Mouse (Mus musculus): ENCODE data around the gene Fam227a. TPM values are rescaled to one million over a fixed set of nuclear protein-coding genes. Genes with fewer than 3 reads are reported as not detected.
"Not testable (repeated sequence)": the region's sequence is repeated elsewhere in the genome, so short reads cannot be mapped to it uniquely, and the experiment has no call there.

Gene Fam227a
- total and polyA plus RNA-seq, 2 experiments from 2014 or later, result 2.8 to 12.1 TPM

- Histone ChIP-seq H3K9ac (replicated peaks; ENCODE audit: low read length, poor library complexity, severe bottlenecking) (no peak overlapping the region), H3K36me3 (ENCODE audit: insufficient read depth, low read length) (no peaks in the 10 kb centered on the region), H3K27me3 (ENCODE audit: insufficient read depth, low read length) (no peaks in the 10 kb centered on the region), H3K4me1 (ENCODE audit: insufficient read depth, low read length) (peaks cover 29% of the 10 kb centered on the region), H3K4me2 (ENCODE audit: low read depth, low read length, poor library complexity, severe bottlenecking) (no peak overlapping the region), H3K27ac (ENCODE audit: low read depth, low read length) (no peak overlapping the region), H3K9me3 (ENCODE audit: low read length) (no peaks in the 10 kb centered on the region), H3K4me3 (ENCODE audit: low read depth, low read length) (no peak overlapping the region)
- WGBS, result 88% methylated on average over 4 of the region's 4 CpGs
- ATAC-seq (ENCODE audit: low FRiP score) (no peak), DNase-seq (ENCODE audit: low spot score) (no peak)
- TF ChIP-seq CTCF (IDR thresholded peaks at IDR 0.05), result no peak
These were observed 23.2 kb upstream of the Fam227a start for GRCm38 (mm10) chr15:79681973-79682372.

GRCm38 (mm10) chr15:79677936-79678335 lies 19.2 kb upstream of the Fam227a start:
- Histone ChIP-seq H3K36me3 (ENCODE audit: insufficient read depth, low read length) (peaks cover 29% of the 10 kb centered on the region; the same call in 1 of the 2 replicates), H3K9ac (replicated peaks; ENCODE audit: low read length, poor library complexity, severe bottlenecking) (no peak overlapping the region), H3K4me3 (ENCODE audit: low read depth, low read length) (no peak overlapping the region), H3K27me3 (ENCODE audit: insufficient read depth, low read length) (no peaks in the 10 kb centered on the region), H3K4me2 (ENCODE audit: low read depth, low read length, poor library complexity, severe bottlenecking) (no peak overlapping the region), H3K9me3 (ENCODE audit: low read length) (no peaks in the 10 kb centered on the region), H3K27ac (ENCODE audit: low read depth, low read length) (no peak overlapping the region), H3K4me1 (ENCODE audit: insufficient read depth, low read length) (no peaks in the 10 kb centered on the region)
- WGBS, result 91% methylated on average over 2 of the region's 2 CpGs
- DNase-seq (ENCODE audit: low spot score), result no peak
- no peak for ATAC-seq (ENCODE audit: low FRiP score)
- no peak for TF ChIP-seq CTCF (IDR thresholded peaks at IDR 0.05)

- 87% methylated on average over 11 of the region's 11 CpGs for whole genome bisulfite sequencing
- ATAC-seq (ENCODE audit: low FRiP score); H3K27ac ChIP-seq (ENCODE audit: low read depth, low read length); H3K27me3 ChIP-seq (ENCODE audit: insufficient read depth, low read length); H3K4me3 ChIP-seq (ENCODE audit: low read depth, low read length); H3K4me1 ChIP-seq (ENCODE audit: insufficient read depth, low read length); H3K9ac ChIP-seq (replicated peaks; ENCODE audit: low read length, poor library complexity, severe bottlenecking); DNase-seq (ENCODE audit: low spot score); H3K9me3 ChIP-seq (ENCODE audit: low read length): not testable (repeated sequence)
- Histone ChIP-seq H3K4me2 (ENCODE audit: low read depth, low read length, poor library complexity, severe bottlenecking) (peak overlapping the region; percentile 76), H3K36me3 (ENCODE audit: insufficient read depth, low read length) (peaks cover 38% of the 10 kb centered on the region)
These were observed 13.1 kb upstream of the Fam227a start for GRCm38 (mm10) chr15:79671828-79672348.

- Histone ChIP-seq H3K4me2 (ENCODE audit: low read depth, low read length, poor library complexity, severe bottlenecking) (peak overlapping the region; percentile 76), H3K27ac (ENCODE audit: low read depth, low read length) (peak overlapping the region; percentile 32; the same call in 1 of the 2 replicates), H3K4me3 (ENCODE audit: low read depth, low read length) (peak overlapping the region; percentile 84), H3K27me3 (ENCODE audit: insufficient read depth, low read length) (no peaks in the 10 kb centered on the region), H3K9ac (replicated peaks; ENCODE audit: low read length, poor library complexity, severe bottlenecking) (peak overlapping the region; percentile 69), H3K36me3 (ENCODE audit: insufficient read depth, low read length) (peaks cover 42% of the 10 kb centered on the region), H3K9me3 (ENCODE audit: low read length) (no peaks in the 10 kb centered on the region), H3K4me1 (ENCODE audit: insufficient read depth, low read length) (peaks cover 5% of the 10 kb centered on the region; the same call in 1 of the 2 replicates)
- TF ChIP-seq CTCF (IDR thresholded peaks at IDR 0.05), result no peak
- DNase-seq (ENCODE audit: low spot score) (no peak), ATAC-seq (ENCODE audit: low FRiP score) (no peak; the same call in 1 of the 2 replicates)
- under 1% methylated on average over 32 of the region's 37 CpGs for WGBS
These were observed 12.2 kb upstream of the Fam227a start for GRCm38 (mm10) chr15:79670972-79671299.

GRCm38 (mm10) chr15:79670249-79670971 lies 11.7 kb upstream of the Fam227a start, which contains the start of gene Tomm22:
TSS of gene Tomm22 (plus strand) at chr15:79670861.
- no peaks in the 10 kb centered on the region for H3K27me3 ChIP-seq (ENCODE audit: insufficient read depth, low read length)
- DNase-seq (ENCODE audit: low spot score) (peak; percentile 97), ATAC-seq (ENCODE audit: low FRiP score) (peak; percentile 95)
- H3K4me1 ChIP-seq (ENCODE audit: insufficient read depth, low read length), result peaks cover 5% of the 10 kb centered on the region; the same call in 1 of the 2 replicates
- peaks cover 44% of the 10 kb centered on the region for H3K36me3 ChIP-seq (ENCODE audit: insufficient read depth, low read length)
- no peaks in the 10 kb centered on the region for H3K9me3 ChIP-seq (ENCODE audit: low read length)
- H3K4me2 ChIP-seq (ENCODE audit: low read depth, low read length, poor library complexity, severe bottlenecking), result peak within 1 kb of the TSS; percentile 76
- peak within 1 kb of the TSS; percentile 32; the same call in 1 of the 2 replicates for H3K27ac ChIP-seq (ENCODE audit: low read depth, low read length)
- whole genome bisulfite sequencing, result 17% methylated on average over 32 of the region's 33 CpGs
- peak; percentile 73 for TF ChIP-seq CTCF (IDR thresholded peaks at IDR 0.05)
- H3K4me3 ChIP-seq (ENCODE audit: low read depth, low read length), result peak within 1 kb of the TSS; percentile 84
- H3K9ac ChIP-seq (replicated peaks; ENCODE audit: low read length, poor library complexity, severe bottlenecking), result peak within 1 kb of the TSS; percentile 69

GRCm38 (mm10) chr15:79669195-79669594 lies 10.4 kb upstream of the Fam227a start:
- Histone ChIP-seq H3K27me3 (ENCODE audit: insufficient read depth, low read length) (no peaks in the 10 kb centered on the region), H3K36me3 (ENCODE audit: insufficient read depth, low read length) (peaks cover 32% of the 10 kb centered on the region), H3K4me2 (ENCODE audit: low read depth, low read length, poor library complexity, severe bottlenecking) (no peak overlapping the region), H3K27ac (ENCODE audit: low read depth, low read length) (no peak overlapping the region), H3K4me3 (ENCODE audit: low read depth, low read length) (no peak overlapping the region), H3K9me3 (ENCODE audit: low read length) (no peaks in the 10 kb centered on the region), H3K9ac (replicated peaks; ENCODE audit: low read length, poor library complexity, severe bottlenecking) (no peak overlapping the region), H3K4me1 (ENCODE audit: insufficient read depth, low read length) (peaks cover 5% of the 10 kb centered on the region; the same call in 1 of the 2 replicates)
- 75% methylated on average over 10 of the region's 10 CpGs for WGBS
- ATAC-seq (ENCODE audit: low FRiP score), result no peak
- peak; percentile 41; the same call in 1 of the 2 replicates for TF ChIP-seq CTCF (IDR thresholded peaks at IDR 0.05)
- no peak for DNase-seq (ENCODE audit: low spot score)
